Mouse (Mus musculus) heart, embryonic 10.5 days (tissue): ENCODE results near the gene Slc30a6. TPM values are rescaled to one million over a fixed set of nuclear protein-coding genes. Genes with fewer than 3 reads are reported as not detected.
A peak's percentile ranks its signal among the peaks of the same experiment; 100 is the strongest.

Source experiments
- DNase-seq: peaks from one replicate; pipeline ENCODE4 v3.0.0-alpha.2; 2017; ENCODE audit warnings: low spot score
- H3K27ac ChIP-seq: fragments of 300-500 bp; sonication (generic); 2 replicates; pipeline ENCODE4 v1.5.1; 2016; ENCODE audit warnings: mild to moderate bottlenecking
- H3K27me3 ChIP-seq: fragments of 300-500 bp; sonication (generic); 2 replicates; pipeline ENCODE4 v1.6.1; 2016; ENCODE audit warnings: mild to moderate bottlenecking; ENCODE audit not compliant: poor library complexity, insufficient read depth, severe bottlenecking
- H3K36me3 ChIP-seq: fragments of 300-500 bp; sonication (generic); 2 replicates; pipeline ENCODE4 v1.6.1; 2016; ENCODE audit warnings: mild to moderate bottlenecking, moderate library complexity
- H3K4me1 ChIP-seq: fragments of 300-500 bp; sonication (generic); 2 replicates; pipeline ENCODE4 v1.6.1; 2016; ENCODE audit warnings: mild to moderate bottlenecking
- H3K4me3 ChIP-seq: fragments of 300-500 bp; sonication (generic); 2 replicates; pipeline ENCODE4 v1.5.1; 2016; ENCODE audit warnings: mild to moderate bottlenecking, moderate library complexity
- H3K9me3 ChIP-seq: fragments of 300-500 bp; sonication (generic); 2 replicates; pipeline ENCODE4 v1.6.1; 2016; ENCODE audit warnings: mild to moderate bottlenecking, moderate library complexity
- WGBS: fragments of 180-500 bp; shearing (Covaris S2); methylation state at CpG from one replicate; pipeline ENCODE4 v1.1.7; 2016; 5-methylcytosine and 5-hydroxymethylcytosine counted together
- polyA plus RNA-seq: library from polyadenylated mRNA; unstranded; fragments of >200 nt; fragmentation: Nextera tagmentation; extraction: Ambion mirVana; gene quantifications from 2 replicates; pipeline ENCODE4 v1.2.1, GENCODE M21; 2016

Slc30a6 gene
- polyA plus RNA-seq, 1 experiment from 2014 or later: 35.0 TPM

DNA sequence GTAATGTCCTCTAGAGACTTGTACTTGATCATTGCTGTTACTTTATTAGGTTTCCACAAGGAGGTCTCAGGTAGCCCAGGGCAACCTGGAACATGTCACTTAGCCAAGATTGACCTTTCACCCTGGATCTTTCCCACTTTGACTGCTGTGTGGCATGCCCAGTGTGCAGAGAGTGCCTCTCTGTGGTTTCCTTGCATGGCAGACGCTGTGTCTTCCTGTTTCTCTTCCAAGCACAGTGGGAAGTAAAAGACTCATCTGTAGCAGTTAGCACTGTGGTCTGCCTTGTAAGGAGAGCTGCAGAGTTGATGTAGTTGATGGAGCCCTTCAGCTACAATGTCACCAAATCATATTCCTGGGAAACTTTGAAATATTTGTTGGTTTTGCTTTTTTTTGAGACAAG is 19.3 kb downstream of the Slc30a6 start:
- H3K4me1 ChIP-seq: 0 out of 2 replicates have a peak, but pooled peaks cover under 1% of the 10 kb centered on the region
- H3K9me3 ChIP-seq: no peaks in the 10 kb centered on the region
- no peak overlapping the region for H3K27ac ChIP-seq
- H3K4me3 ChIP-seq: no peak overlapping the region
- H3K27me3 ChIP-seq: no peaks in the 10 kb centered on the region
- DNase-seq: no peak
- 73% methylated on average over 1 of the region's 1 CpGs for WGBS
- peaks cover 84% of the 10 kb centered on the region for H3K36me3 ChIP-seq

DNA sequence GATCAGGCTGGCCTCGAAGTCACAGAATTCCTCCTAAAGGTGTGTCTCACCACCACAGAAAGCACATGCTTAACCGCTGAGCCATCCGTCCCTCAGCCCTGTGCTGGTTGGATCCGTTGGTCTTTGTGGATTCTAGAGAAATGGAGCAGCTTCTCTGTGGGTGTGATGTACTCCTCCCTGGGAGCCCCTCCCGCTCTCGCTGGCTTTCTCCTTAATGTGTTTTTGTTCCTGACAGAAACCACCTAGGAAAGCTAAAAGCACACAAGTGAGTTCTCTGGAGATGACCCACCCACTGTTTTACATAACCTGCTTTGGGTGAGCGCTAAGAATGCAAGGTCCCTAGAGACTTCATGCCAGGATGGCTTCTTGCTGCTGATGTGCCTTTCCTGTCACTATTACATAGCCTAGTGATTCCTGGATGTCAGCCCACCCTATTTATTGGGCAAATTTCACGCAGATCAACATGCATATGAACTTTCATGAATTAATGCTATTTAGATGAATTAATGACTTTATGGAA is 21.5 kb downstream of the Slc30a6 start:
- H3K36me3 ChIP-seq: peaks cover 85% of the 10 kb centered on the region
- H3K4me3 ChIP-seq: no peak overlapping the region
- 89% methylated on average over 8 of the region's 8 CpGs for WGBS
- no peaks in the 10 kb centered on the region for H3K27me3 ChIP-seq
- H3K4me1 ChIP-seq: no peaks in the 10 kb centered on the region
- no peaks in the 10 kb centered on the region for H3K9me3 ChIP-seq
- no peak overlapping the region for H3K27ac ChIP-seq
- DNase-seq: no peak

- no peaks in the 10 kb centered on the region for H3K4me1 ChIP-seq
- DNase-seq: no peak
- no peak overlapping the region for H3K27ac ChIP-seq
- peaks cover 86% of the 10 kb centered on the region for H3K36me3 ChIP-seq
- no peaks in the 10 kb centered on the region for H3K9me3 ChIP-seq
- no peak overlapping the region for H3K4me3 ChIP-seq
- 78% methylated on average over 4 of the region's 4 CpGs for WGBS
- H3K27me3 ChIP-seq: no peaks in the 10 kb centered on the region
These were observed 22.8 kb downstream of the Slc30a6 start for GRCm38 (mm10) chr17:74418171-74418570.

- Histone ChIP-seq H3K36me3 (peaks cover 79% of the 10 kb centered on the region), H3K4me1 (no peaks in the 10 kb centered on the region), H3K27me3 (no peaks in the 10 kb centered on the region), H3K4me3 (no peak overlapping the region), H3K27ac (no peak overlapping the region), H3K9me3 (no peaks in the 10 kb centered on the region)
- WGBS: 85% methylated on average over 2 of the region's 2 CpGs
- DNase-seq: no peak
These were observed 25.2 kb downstream of the Slc30a6 start for GRCm38 (mm10) chr17:74420656-74421055.

- H3K27ac ChIP-seq: no peak overlapping the region
- no peak for DNase-seq
- H3K4me1 ChIP-seq: no peaks in the 10 kb centered on the region
- no peaks in the 10 kb centered on the region for H3K27me3 ChIP-seq
- WGBS: 87% methylated on average over 12 of the region's 12 CpGs
- no peak overlapping the region for H3K4me3 ChIP-seq
- H3K9me3 ChIP-seq: no peaks in the 10 kb centered on the region
- peaks cover 75% of the 10 kb centered on the region for H3K36me3 ChIP-seq
These were observed 29.1 kb downstream of the Slc30a6 start for GRCm38 (mm10) chr17:74424401-74425005.

GRCm38 (mm10) chr17:74430074-74430473 is 34.7 kb downstream of the Slc30a6 start:
- Histone ChIP-seq H3K4me1 (peaks cover 14% of the 10 kb centered on the region), H3K36me3 (peaks cover 25% of the 10 kb centered on the region), H3K4me3 (no peak overlapping the region), H3K27me3 (no peaks in the 10 kb centered on the region), H3K9me3 (no peaks in the 10 kb centered on the region), H3K27ac (no peak overlapping the region)
- WGBS: 74% methylated on average over 8 of the region's 8 CpGs
- no peak for DNase-seq

- no peaks in the 10 kb centered on the region for H3K27me3 ChIP-seq
- no peak overlapping the region for H3K4me3 ChIP-seq
- no peak for DNase-seq
- H3K9me3 ChIP-seq: no peaks in the 10 kb centered on the region
- peaks cover 25% of the 10 kb centered on the region for H3K36me3 ChIP-seq
- no peak overlapping the region; the same call in 1 of the 2 replicates for H3K27ac ChIP-seq
- 66% methylated on average over 13 of the region's 13 CpGs for WGBS
- H3K4me1 ChIP-seq: peaks cover 14% of the 10 kb centered on the region
These were observed 36.1 kb downstream of the Slc30a6 start for GRCm38 (mm10) chr17:74431481-74431880.

- Histone ChIP-seq H3K9me3 (no peaks in the 10 kb centered on the region), H3K4me3 (no peak overlapping the region), H3K27me3 (no peaks in the 10 kb centered on the region), H3K27ac (no peak overlapping the region), H3K36me3 (peaks cover 14% of the 10 kb centered on the region), H3K4me1 (peaks cover 14% of the 10 kb centered on the region)
- DNase-seq: no peak
- WGBS: 74% methylated on average over 5 of the region's 5 CpGs
These were observed 37.2 kb downstream of the Slc30a6 start for GRCm38 (mm10) chr17:74432631-74433030.

- WGBS: 85% methylated on average over 9 of the region's 9 CpGs
- Histone ChIP-seq H3K4me1 (no peaks in the 10 kb centered on the region), H3K4me3 (no peak overlapping the region), H3K27me3 (no peaks in the 10 kb centered on the region), H3K9me3 (no peaks in the 10 kb centered on the region), H3K27ac (no peak overlapping the region), H3K36me3 (no peaks in the 10 kb centered on the region)
- DNase-seq: no peak
These were observed 42.4 kb downstream of the Slc30a6 start for GRCm38 (mm10) chr17:74437762-74438161.

DNA sequence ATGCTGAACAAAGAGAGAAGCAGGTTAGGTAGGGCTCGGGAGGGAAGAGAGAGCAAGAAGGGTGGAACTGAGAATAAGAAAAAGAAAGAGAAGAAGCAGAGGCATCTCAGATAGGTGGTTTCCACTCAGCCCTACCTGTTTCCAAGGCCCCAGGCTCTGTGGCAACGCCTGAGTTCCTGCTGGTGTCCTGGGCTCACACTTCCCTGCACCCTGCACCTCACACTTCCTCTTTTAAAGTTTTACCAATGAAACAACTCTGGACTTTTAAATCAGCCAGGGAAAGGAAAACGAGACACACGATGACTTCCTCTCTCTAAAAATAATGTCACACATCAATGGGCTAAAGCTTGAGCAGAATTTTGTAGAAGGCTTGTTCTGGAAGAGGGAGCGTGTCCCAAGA is 45.1 kb downstream of the Slc30a6 start:
- H3K4me3 ChIP-seq: no peak overlapping the region
- H3K27me3 ChIP-seq: no peaks in the 10 kb centered on the region
- no peak overlapping the region for H3K27ac ChIP-seq
- no peaks in the 10 kb centered on the region for H3K9me3 ChIP-seq
- no peaks in the 10 kb centered on the region for H3K36me3 ChIP-seq
- H3K4me1 ChIP-seq: no peaks in the 10 kb centered on the region
- DNase-seq: no peak
- 72% methylated on average over 5 of the region's 5 CpGs for WGBS

DNA sequence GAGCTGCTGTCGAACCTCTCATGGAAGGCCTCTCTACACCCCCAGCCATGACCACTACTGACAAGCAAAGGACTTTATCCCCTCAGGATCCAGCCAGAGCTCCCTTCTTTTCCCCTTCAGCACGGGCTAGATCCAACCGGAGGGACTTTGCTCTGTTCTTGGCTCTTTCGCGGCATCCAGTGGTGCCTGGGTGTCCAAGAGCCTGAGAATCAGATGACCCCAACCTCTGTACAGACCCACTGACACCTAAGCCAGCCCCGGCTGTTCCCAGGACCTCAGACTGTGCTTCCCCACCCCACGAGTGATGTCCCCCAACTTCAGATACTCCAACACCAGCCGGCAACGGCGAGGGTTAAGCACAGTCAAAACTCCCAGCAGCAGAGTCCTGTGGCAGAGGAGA is 54.4 kb downstream of the Slc30a6 start:
- Histone ChIP-seq H3K9me3 (no peaks in the 10 kb centered on the region), H3K36me3 (no peaks in the 10 kb centered on the region), H3K27ac (no peak overlapping the region), H3K4me3 (no peak overlapping the region), H3K27me3 (no peaks in the 10 kb centered on the region), H3K4me1 (no peaks in the 10 kb centered on the region)
- WGBS: 87% methylated on average over 10 of the region's 10 CpGs
- peak; percentile 68 for DNase-seq

DNA sequence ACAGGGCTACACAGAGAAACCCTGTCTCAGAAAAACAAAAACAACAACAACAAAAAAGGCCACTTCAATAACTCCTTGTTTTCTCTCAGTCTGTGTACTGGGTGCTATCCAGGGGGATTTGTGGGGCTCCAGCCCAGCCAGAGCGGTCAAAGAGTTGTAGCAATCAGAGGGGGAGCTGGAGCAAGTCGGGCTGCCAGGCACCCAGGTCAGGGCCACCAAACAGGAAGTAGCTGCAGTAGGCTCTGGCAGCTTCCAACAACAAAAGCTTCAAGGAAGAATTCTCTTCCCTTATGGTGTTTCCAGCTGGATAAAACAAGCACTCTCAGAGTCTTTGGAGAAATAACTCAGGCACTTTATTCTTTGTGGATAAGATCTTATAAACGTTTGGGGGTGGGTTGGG is 58.5 kb downstream of the Slc30a6 start:
- Histone ChIP-seq H3K27me3 (no peaks in the 10 kb centered on the region), H3K4me1 (no peaks in the 10 kb centered on the region), H3K4me3 (no peak overlapping the region), H3K9me3 (no peaks in the 10 kb centered on the region), H3K36me3 (no peaks in the 10 kb centered on the region), H3K27ac (no peak overlapping the region)
- 74% methylated on average over 3 of the region's 3 CpGs for WGBS
- DNase-seq: no peak

GRCm38 (mm10) chr17:74454660-74455059 is 59.3 kb downstream of the Slc30a6 start:
- 89% methylated on average over 1 of the region's 1 CpGs for WGBS
- Histone ChIP-seq H3K4me1 (no peaks in the 10 kb centered on the region), H3K27ac (no peak overlapping the region), H3K36me3 (no peaks in the 10 kb centered on the region), H3K4me3 (no peak overlapping the region), H3K9me3 (no peaks in the 10 kb centered on the region), H3K27me3 (no peaks in the 10 kb centered on the region)
- no peak for DNase-seq

GRCm38 (mm10) chr17:74455426-74455825 is 60.0 kb downstream of the Slc30a6 start:
- no peak for DNase-seq
- WGBS: 84% methylated on average over 4 of the region's 4 CpGs

More at GRCm38 (mm10) chr17:74455426-74455825, 60.0 kb downstream of the Slc30a6 start:
- Histone ChIP-seq H3K27ac (no peak overlapping the region), H3K4me1 (no peaks in the 10 kb centered on the region), H3K36me3 (no peaks in the 10 kb centered on the region), H3K9me3 (no peaks in the 10 kb centered on the region), H3K4me3 (no peak overlapping the region), H3K27me3 (no peaks in the 10 kb centered on the region)
